Mouse (Mus musculus): ENCODE data around the gene Sema6d.
A peak's percentile ranks its signal among the peaks of the same experiment; 100 is the strongest.

Sema6d gene

DNA sequence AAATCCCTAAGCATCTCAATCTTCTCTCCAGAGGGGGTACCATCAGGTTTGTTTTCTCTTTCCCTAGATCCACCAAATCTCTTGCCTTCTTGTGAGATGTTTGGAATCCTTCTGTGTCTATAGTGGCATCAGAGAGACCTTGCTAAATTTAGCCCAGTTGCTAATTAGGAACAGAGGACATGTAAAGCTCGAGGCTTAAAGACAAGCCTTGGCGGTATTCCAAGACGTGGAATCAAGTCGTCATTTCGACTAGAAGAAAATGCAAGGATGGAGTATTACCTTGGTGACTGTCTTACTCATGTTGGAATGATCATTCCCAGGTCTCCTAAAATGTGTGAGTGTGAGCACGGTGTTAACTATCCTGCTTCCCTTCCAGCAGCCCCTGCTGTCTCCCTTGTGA is 314.2 kb downstream of the Sema6d start:
- DNase-seq, result no peak

GRCm38 (mm10) chr2:124404631-124405562 is 315.1 kb downstream of the Sema6d start:
- no peak for DNase-seq

GRCm38 (mm10) chr2:124408956-124409355 is 319.2 kb downstream of the Sema6d start:
- DNase-seq, result no peak

DNA sequence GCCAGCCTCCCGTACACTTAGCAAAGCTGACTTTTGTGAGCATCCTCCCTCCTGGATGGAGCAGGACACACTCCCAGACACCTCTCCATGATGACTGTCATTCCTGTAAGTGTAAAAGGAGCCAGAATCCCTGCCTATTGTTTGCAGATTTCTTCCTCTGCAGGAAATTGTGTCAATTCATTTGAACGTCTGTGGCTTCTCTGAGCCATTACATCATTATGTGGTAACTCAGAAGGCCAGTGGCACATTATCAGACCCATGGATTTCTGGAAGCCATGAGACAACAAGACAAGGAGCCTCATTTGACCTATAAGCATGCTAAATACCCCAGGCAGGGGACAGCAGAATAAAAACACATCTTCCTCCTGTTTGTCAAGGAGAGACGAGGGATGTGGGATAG is 327.0 kb downstream of the Sema6d start:
- DNase-seq, result no peak

GRCm38 (mm10) chr2:124418319-124418718 is 328.6 kb downstream of the Sema6d start:
- no peak for DNase-seq

- no peak for DNase-seq
Observed at GRCm38 (mm10) chr2:124420170-124420825, 330.5 kb downstream of the Sema6d start.

DNA sequence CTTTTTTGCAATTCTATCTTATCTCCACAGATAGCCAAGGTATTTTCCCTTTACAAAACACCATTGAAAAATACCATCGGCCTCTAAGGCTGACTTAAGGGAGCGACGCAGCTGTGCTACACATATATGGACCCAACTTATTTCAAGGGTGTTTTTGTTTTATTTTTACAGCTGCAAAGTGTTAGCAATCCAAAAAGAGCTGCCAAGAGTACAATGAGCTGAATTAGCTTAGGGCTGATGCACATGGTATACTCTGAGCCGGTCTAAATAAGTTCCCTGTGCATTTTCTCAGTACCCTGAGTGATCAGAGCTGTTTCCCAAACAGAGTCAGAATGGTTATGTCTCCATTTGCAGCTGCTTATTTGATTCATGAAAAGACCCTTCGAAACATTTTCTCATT is 340.0 kb downstream of the Sema6d start:
- DNase-seq, result no peak

DNA sequence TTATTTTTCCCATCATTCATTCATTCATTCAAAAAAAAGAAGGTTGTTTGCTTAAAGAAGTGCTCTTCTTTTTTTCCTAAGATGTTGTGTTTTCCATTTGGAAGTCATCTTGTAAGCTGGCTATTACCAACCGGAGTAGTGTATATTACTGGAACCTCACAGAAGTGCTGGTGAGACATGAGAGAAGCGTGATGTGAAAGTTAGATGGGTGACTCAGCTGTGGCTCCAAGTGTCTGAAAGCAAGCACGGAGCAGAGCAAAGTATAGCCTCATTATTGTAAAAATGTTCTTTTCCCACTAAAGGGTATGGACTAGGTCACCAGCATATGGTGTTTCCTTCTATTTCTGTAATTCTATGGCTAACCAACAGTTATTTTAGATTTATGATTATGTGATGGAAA is 340.9 kb downstream of the Sema6d start:
- no peak for DNase-seq

- DNase-seq, result no peak
Observed at GRCm38 (mm10) chr2:124435382-124436002, 345.7 kb downstream of the Sema6d start.

- DNase-seq, result no peak
Observed at GRCm38 (mm10) chr2:124436704-124437103, 346.9 kb downstream of the Sema6d start.

- no peak for DNase-seq
Observed at GRCm38 (mm10) chr2:124444199-124444598, 354.4 kb downstream of the Sema6d start.

GRCm38 (mm10) chr2:124455881-124456280 is 366.1 kb downstream of the Sema6d start:
- DNase-seq, result no peak

DNA sequence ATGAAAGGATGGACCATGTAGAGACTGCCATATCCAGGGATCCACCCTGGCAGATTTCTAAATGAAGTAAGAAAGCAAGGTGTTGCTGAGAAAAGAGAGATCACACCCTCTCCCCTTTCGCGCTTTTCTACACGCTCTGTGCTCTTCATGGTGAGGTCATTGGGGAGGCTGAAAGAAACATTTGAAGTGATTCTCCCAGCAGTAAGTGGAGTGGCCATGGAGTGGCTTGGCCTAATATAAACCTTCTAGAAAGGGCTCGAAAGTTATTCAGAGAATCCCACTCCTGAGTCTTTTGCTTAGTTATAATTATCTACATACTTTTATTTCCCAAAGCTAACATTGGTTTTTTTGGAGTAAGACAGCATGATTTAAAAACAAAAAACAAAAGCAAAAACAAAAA is 367.2 kb downstream of the Sema6d start:
- peak; percentile 13 for DNase-seq

GRCm38 (mm10) chr2:124458028-124458427 is 368.3 kb downstream of the Sema6d start:
- DNase-seq, result no peak

DNA sequence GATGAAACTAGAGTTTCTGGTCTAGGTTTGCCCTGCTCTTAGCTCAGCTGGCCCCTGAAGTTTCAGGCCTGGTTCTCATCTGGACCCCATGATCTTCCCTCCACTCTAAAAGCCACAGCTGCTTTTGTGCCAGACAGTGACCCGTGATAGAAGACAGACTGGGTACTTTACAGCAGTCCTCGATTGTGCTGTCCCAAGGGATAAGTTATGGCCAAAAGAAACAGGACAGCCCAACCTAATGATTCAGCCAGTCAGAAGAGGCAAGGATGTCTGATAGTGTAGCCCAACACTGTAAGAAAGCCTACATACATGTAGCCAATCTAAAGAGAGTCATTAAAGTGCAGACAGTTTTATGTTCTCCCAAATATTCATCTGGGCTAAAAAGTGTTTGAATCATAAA is 371.2 kb downstream of the Sema6d start:
- no peak for DNase-seq

DNA sequence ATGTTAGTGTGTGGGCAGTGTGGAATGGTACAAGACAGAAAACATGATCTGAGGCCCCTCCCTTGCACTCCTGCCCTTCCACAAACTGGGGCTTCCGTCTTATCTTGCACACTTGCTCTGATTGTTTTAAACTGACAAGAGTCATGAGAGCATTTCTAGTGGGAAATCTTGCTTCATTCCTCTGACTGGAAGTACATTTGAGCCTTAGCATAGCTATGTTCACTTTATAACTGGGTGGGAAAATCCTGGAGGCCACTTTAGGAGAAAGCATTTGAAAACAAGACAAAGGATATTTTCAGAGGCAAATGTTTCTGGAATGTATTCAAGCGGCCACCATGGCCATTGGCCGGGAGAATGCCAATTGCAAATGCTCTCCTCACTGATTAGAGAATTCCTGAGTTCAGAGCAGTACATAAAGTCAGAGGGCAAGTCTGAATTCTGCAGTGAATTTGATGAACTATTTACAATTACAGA is 371.6 kb downstream of the Sema6d start:
- peak; percentile 22 for DNase-seq

GRCm38 (mm10) chr2:124465004-124465946 is 375.5 kb downstream of the Sema6d start:
- DNase-seq, result no peak

DNA sequence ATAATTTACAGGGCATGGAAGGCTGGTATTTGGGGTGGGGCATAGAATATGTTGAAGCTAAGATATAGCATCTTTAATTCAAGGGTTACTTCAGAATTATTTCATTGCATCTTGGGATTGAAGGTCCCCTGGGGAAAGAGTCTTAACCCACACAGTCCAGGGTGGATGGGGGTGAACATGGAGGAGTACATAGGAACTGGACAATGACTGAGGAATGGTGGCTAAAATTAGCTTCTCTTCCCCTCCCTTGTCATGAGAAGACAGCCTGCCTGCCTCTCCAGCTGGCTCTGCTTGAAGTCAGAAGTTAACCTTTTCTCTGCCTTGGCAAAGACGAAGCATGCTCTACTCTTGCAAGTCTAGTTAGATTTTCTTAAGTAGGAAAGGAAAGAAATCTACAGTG is 377.7 kb downstream of the Sema6d start:
- no peak for DNase-seq

DNA sequence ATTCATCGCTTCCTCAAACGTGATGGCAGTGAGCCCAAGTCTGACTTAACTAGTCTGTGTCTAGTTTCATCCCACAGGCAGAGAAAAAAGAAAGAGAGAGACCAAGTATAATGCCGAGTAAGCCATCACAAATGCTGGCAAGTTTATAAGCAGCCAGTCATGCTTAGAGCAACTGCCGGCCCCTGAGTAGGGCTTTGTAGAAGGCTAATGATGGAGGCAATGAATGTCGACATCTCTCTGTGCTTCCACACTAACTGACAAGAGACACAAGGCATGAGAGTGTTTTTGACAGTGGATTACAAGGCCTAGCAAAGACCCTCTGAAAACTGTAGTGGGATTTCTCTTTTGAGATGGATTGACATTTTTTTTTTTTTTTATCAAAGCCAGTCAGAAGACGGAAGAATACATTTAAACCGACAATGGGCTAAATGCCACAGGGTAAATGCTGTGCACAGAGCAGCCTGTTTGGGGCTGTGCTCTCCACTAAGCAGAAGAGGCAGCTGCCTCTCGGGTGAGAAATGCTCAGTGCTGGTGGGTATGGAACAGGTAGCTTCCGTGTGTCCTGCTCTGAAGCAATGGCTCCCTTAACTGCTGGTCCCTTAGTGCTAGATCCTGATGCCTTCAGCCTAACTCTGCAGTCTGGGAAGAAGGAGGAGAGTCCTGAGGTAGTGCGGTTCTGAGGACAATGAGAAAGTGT is 380.7 kb downstream of the Sema6d start:
- DNase-seq, result no peak

- DNase-seq, result no peak
Observed at GRCm38 (mm10) chr2:124472674-124473507, 383.1 kb downstream of the Sema6d start.

- no peak for DNase-seq
Observed at GRCm38 (mm10) chr2:124477904-124478303, 388.1 kb downstream of the Sema6d start.
